Mouse (Mus musculus) olfactory bulb, adult 2 months (tissue): ENCODE results near the gene Psma7.

Experiments
- CTCF ChIP-seq: fragments of 200-500 bp; IDR thresholded peaks from 2 replicates; pipeline ENCODE4 v1.5.1; 2012; ENCODE audit warnings: low read depth, mild to moderate bottlenecking, low read length, moderate library complexity; ENCODE audit not compliant: insufficient read depth
- POLR2A ChIP-seq: fragments of 200-500 bp; IDR thresholded peaks from 2 replicates; pipeline ENCODE4 v1.6.1; 2012; ENCODE audit warnings: mild to moderate bottlenecking, low read depth, low read length, moderate library complexity; ENCODE audit not compliant: insufficient read depth

GRCm38 (mm10) chr2:179993071-179993470, 49.2 kb downstream of the Psma7 start:
- TF ChIP-seq CTCF (no peak), POLR2A (no peak)
